Mouse (Mus musculus): Measurements from ENCODE around the gene Esrrb. TPM values are rescaled to one million over a fixed set of nuclear protein-coding genes. Genes with fewer than 3 reads are reported as not detected.

Esrrb gene
- total RNA-seq, 2 experiments from 2014 or later: 11.0 to 15.4 TPM

GRCm38 (mm10) chr12:86402718-86403117 is 41.8 kb downstream of the Esrrb start:
- intact Hi-C loops (cut with DNase I): loop anchor here (1.0 to 5.0 kb wide), 5 partner anchors 95 to 268 kb away; partner anchors contain the start of gene Gpatch2l
- peak; percentile 81 to 88 for DNase-seq

GRCm38 (mm10) chr12:86421490-86421904 is 60.6 kb downstream of the Esrrb start:
- intact Hi-C loops (cut with DNase I): no loop called here
- peak; percentile 67 to 70 for DNase-seq

- intact Hi-C loops (cut with DNase I): no loop called here
- DNase-seq: peak in 1 of 2 experiments; percentile 4
These were observed 61.4 kb downstream of the Esrrb start for GRCm38 (mm10) chr12:86422166-86422910.

GRCm38 (mm10) chr12:86423102-86423501 is 62.2 kb downstream of the Esrrb start:
- no peak for DNase-seq
- intact Hi-C loops (cut with DNase I): no loop called here

GRCm38 (mm10) chr12:86427585-86427984 is 66.7 kb downstream of the Esrrb start:
- intact Hi-C loops (cut with DNase I): no loop called here
- DNase-seq: no peak

GRCm38 (mm10) chr12:86431671-86432070 is 70.8 kb downstream of the Esrrb start:
- intact Hi-C loops (cut with DNase I): loop anchor here (2.0 kb wide), 1 partner anchor 183 kb away; no protein-coding TSS in a partner anchor
- DNase-seq: no peak

- peak; percentile 81 to 82 for DNase-seq
- intact Hi-C loops (cut with DNase I): loop anchor here (1.0 to 2.0 kb wide), 2 partner anchors 181 to 300 kb away; no protein-coding TSS in a partner anchor
These were observed 72.5 kb downstream of the Esrrb start for GRCm38 (mm10) chr12:86433371-86433821.

GRCm38 (mm10) chr12:86435651-86436050 is 74.7 kb downstream of the Esrrb start:
- intact Hi-C loops (cut with DNase I): no loop called here

GRCm38 (mm10) chr12:86450848-86451247 is 89.9 kb downstream of the Esrrb start:
- DNase-seq: no peak
- intact Hi-C loops (cut with DNase I): no loop called here

More at GRCm38 (mm10) chr12:86435651-86436050, 74.7 kb downstream of the Esrrb start:
- DNase-seq: no peak

GRCm38 (mm10) chr12:86455009-86455408 is 94.1 kb downstream of the Esrrb start:
- intact Hi-C loops (cut with DNase I): no loop called here
- DNase-seq: no peak

- no peak for DNase-seq
- intact Hi-C loops (cut with DNase I): no loop called here
These were observed 102.0 kb downstream of the Esrrb start for GRCm38 (mm10) chr12:86462742-86463470.

GRCm38 (mm10) chr12:86464385-86464784 is 103.5 kb downstream of the Esrrb start:
- no peak for DNase-seq
- intact Hi-C loops (cut with DNase I): no loop called here

- intact Hi-C loops (cut with DNase I): no loop called here
- no peak for DNase-seq
These were observed 105.3 kb downstream of the Esrrb start for GRCm38 (mm10) chr12:86466180-86466579.

- no peak for DNase-seq
- intact Hi-C loops (cut with DNase I): no loop called here
These were observed 109.0 kb downstream of the Esrrb start for GRCm38 (mm10) chr12:86469919-86470318.

- no peak for DNase-seq
- intact Hi-C loops (cut with DNase I): no loop called here
These were observed 110.0 kb downstream of the Esrrb start for GRCm38 (mm10) chr12:86470912-86471311.

- DNase-seq: no peak
- intact Hi-C loops (cut with DNase I): no loop called here
These were observed 112.7 kb downstream of the Esrrb start for GRCm38 (mm10) chr12:86473630-86474029.

- peak; percentile 8 to 15 for DNase-seq
- intact Hi-C loops (cut with DNase I): no loop called here
These were observed 115.1 kb downstream of the Esrrb start for GRCm38 (mm10) chr12:86475994-86476393.

- intact Hi-C loops (cut with DNase I): no loop called here
- no peak for DNase-seq
These were observed 118.0 kb downstream of the Esrrb start for GRCm38 (mm10) chr12:86478908-86479307.

- intact Hi-C loops (cut with DNase I): loop anchor here (5.0 kb wide), 1 partner anchor 130 kb away; no protein-coding TSS in a partner anchor
- DNase-seq: no peak
These were observed 121.1 kb downstream of the Esrrb start for GRCm38 (mm10) chr12:86482029-86482428.

GRCm38 (mm10) chr12:86483413-86483841 is 122.5 kb downstream of the Esrrb start:
- peak; percentile 25 to 43 for DNase-seq
- intact Hi-C loops (cut with DNase I): loop anchor here (5.0 kb wide), 1 partner anchor 129 kb away; no protein-coding TSS in a partner anchor

GRCm38 (mm10) chr12:86488005-86488404 is 127.1 kb downstream of the Esrrb start:
- no peak for DNase-seq
- intact Hi-C loops (cut with DNase I): no loop called here

Measured in heart, postnatal 10 days (tissue).